Mouse (Mus musculus) embryonic fibroblast, embryonic 13.5 days (primary cell): ENCODE data around the gene Ddx19b. TPM values are rescaled to one million over a fixed set of nuclear protein-coding genes. Genes with fewer than 3 reads are reported as not detected.
"Not testable (repeated sequence)": the region's sequence is repeated elsewhere in the genome, so short reads cannot be mapped to it uniquely, and the experiment has no call there.

Experiments
- H3K27ac ChIP-seq: 2 replicates; pipeline ENCODE4 v1.5.1; 2012; ENCODE audit warnings: low read length, control low read depth, inconsistent platforms; ENCODE audit not compliant: insufficient read depth
- H3K4me1 ChIP-seq: 2 replicates; pipeline ENCODE4 v1.6.1; 2011; ENCODE audit warnings: low read length; ENCODE audit not compliant: control insufficient read depth, insufficient read depth
- H3K4me3 ChIP-seq: 2 replicates; pipeline ENCODE4 v1.5.1; 2011; ENCODE audit warnings: mild to moderate bottlenecking, control low read depth, low read length; ENCODE audit not compliant: insufficient read depth
- CTCF ChIP-seq: IDR thresholded peaks from 2 replicates; pipeline ENCODE4 v1.5.1; 2011; ENCODE audit warnings: mild to moderate bottlenecking, control low read depth, low read length, moderate library complexity, borderline replicate concordance; ENCODE audit not compliant: insufficient read depth
- POLR2A ChIP-seq: IDR thresholded peaks from 2 replicates; pipeline ENCODE4 v1.6.1; 2011; ENCODE audit warnings: low read depth, mild to moderate bottlenecking, control low read depth, low read length, moderate library complexity
- polyA plus RNA-seq: library from polyadenylated mRNA; stranded (reverse); fragments of >200 nt; gene quantifications from 2 replicates; pipeline ENCODE4 v1.2.4, GENCODE M21; 2011; ENCODE audit warnings: low read depth; ENCODE audit not compliant: missing spikeins, insufficient read length

The Ddx19b gene
- polyA plus RNA-seq, 1 experiment, result 7.8 TPM

DNA sequence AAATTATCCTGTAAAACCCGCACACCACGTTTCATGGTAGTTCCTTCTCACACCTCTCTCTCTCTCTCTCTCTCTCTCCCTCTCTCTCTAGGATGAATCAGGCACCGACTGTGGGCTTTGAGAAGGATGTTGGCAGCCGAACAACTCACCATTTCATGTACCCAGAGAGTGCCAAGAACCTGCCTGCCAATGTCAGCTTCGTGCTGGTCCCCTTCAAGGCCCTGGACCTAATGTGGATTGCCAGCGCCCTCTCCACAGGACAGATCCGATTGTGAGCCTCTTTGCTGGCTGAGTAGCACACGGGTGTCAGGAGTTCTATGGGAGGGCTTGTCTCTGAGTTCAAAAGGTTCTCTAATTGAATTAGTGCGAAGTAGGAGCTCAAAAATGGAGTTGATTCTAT lies 64.2 kb downstream of the Ddx19b start:
- Histone ChIP-seq H3K4me3 (no peak overlapping the region), H3K4me1 (peaks cover 12% of the 10 kb centered on the region), H3K27ac (no peak overlapping the region)
- TF ChIP-seq CTCF (no peak), POLR2A (no peak)

DNA sequence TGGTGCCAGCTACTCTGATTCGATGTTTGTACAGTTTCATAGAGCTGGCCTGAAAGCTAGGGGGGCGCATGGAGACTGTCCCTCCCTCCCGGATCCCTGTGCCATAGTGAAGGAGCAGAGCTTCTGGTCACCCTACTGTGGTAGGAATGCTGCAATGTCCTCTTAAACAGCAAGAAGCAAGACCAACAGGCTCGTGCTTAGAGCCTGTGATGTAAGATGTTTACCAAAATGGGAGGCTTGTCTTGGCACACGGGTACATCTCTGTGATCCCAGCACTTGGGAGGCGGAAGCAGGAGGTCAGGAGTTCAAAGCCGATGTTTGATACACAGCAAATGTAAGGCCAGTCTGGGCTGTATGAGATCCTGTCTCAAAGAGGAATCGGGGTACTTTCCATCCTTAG lies 65.0 kb downstream of the Ddx19b start:
- Histone ChIP-seq H3K4me1 (peaks cover 12% of the 10 kb centered on the region), H3K27ac (no peak overlapping the region), H3K4me3 (no peak overlapping the region)
- TF ChIP-seq CTCF, result no peak
- TF ChIP-seq POLR2A, result no peak

DNA sequence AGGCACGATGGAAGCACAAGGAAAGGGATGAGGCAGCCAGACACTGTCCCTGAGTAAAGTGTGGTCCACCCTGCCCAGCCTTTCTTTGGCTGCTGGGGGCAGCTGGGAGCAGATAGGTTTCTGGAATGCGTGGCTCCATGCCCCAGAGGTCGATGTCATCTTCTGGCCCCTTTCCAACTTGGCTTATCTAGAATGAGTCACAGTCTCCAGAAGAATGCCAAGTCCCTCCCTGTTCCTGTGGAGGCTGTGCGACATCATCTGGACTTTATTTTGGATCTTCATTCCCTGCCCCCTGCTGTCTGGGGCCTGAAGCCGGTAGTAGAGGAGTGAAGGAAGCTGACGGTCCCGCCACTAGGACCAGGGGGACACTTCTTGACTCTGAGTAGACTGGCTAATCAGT lies 66.0 kb downstream of the Ddx19b start:
- TF ChIP-seq POLR2A, result no peak
- TF ChIP-seq CTCF, result no peak
- no peak overlapping the region for H3K27ac ChIP-seq
- peaks cover 12% of the 10 kb centered on the region for H3K4me1 ChIP-seq
- no peak overlapping the region for H3K4me3 ChIP-seq

- H3K4me1 ChIP-seq, result peaks cover 12% of the 10 kb centered on the region
- TF ChIP-seq POLR2A (no peak), CTCF (no peak)
- no peak overlapping the region; the same call in 1 of the 2 replicates for H3K27ac ChIP-seq
- H3K4me3 ChIP-seq, result no peak overlapping the region
Measured at GRCm38 (mm10) chr8:110964666-110965065, 66.9 kb downstream of the Ddx19b start.

DNA sequence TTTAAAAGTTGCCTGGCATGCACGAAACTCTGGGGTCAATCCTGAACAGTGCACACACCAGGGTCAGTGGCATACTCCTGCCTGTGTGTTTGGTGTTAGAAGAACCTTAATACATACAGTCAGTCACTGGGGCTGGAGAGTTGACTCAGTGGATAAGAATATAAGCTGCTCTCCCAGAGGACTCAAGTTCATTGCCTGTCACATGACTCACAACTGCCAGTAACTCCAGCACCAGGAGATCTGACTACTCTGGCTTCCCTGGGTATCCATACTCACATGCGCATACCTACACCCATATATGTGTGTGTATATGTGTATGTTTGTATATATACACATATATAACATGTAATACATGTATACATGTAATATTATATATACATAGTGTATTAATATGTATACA lies 68.5 kb downstream of the Ddx19b start:
- TF ChIP-seq CTCF (no peak), POLR2A (no peak)
- peak overlapping the region; percentile 50; the same call in 1 of the 2 replicates for H3K27ac ChIP-seq

GRCm38 (mm10) chr8:110959906-110960305 lies 71.6 kb downstream of the Ddx19b start:
- H3K4me3 ChIP-seq, result no peak overlapping the region
- peaks cover 4% of the 10 kb centered on the region for H3K4me1 ChIP-seq
- no peak overlapping the region for H3K27ac ChIP-seq
- TF ChIP-seq POLR2A (no peak), CTCF (no peak)

More for the DNA sequence above, 68.5 kb downstream of the Ddx19b start:
- Histone ChIP-seq H3K4me1 (peaks cover 12% of the 10 kb centered on the region), H3K4me3 (no peak overlapping the region)

DNA sequence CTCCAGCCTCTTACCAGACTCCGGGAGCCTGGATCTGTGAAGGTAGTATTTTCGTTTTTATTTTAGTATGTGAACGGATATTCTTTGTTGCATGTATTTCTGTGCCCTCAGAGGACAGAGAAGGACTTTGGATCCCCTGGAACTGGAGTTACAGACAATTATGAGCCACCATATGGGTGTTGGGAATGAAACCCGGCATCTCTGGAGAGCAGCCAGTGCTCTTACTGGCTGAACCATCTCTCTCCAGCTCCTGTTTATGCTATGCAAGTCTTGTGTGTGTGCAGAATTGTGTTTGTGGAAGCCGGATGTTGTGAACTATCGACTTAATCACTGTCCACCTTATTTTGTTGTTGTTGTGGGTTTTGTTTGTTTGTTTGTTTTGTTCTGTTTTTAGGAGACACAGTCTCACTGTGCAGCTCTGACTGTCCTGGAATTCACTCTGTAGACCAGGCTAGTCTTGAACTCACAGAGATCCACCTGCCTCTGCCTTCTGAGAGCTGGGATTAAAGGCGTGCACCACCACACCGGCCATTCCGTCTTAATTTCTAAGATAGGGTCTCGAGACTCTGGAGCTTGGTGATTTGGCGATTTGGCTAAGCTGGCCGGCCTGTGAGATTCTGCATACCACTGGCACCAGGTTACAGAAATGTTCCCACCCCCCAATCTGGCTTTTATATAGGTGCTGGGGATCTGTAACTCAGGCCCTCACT lies 72.3 kb downstream of the Ddx19b start:
- H3K4me1 ChIP-seq, result peaks cover 2% of the 10 kb centered on the region
- no peak overlapping the region for H3K4me3 ChIP-seq
- no peak for TF ChIP-seq CTCF
- TF ChIP-seq POLR2A, result no peak
- no peak overlapping the region for H3K27ac ChIP-seq

GRCm38 (mm10) chr8:110958553-110958952 lies 73.0 kb downstream of the Ddx19b start:
- H3K27ac ChIP-seq, H3K4me1 ChIP-seq, H3K4me3 ChIP-seq: not testable (repeated sequence)

GRCm38 (mm10) chr8:110958135-110958534 lies 73.4 kb downstream of the Ddx19b start:
- no peak overlapping the region for H3K27ac ChIP-seq
- TF ChIP-seq POLR2A (no peak), CTCF (no peak)
- H3K4me3 ChIP-seq, result no peak overlapping the region
- H3K4me1 ChIP-seq, result peaks cover 2% of the 10 kb centered on the region

DNA sequence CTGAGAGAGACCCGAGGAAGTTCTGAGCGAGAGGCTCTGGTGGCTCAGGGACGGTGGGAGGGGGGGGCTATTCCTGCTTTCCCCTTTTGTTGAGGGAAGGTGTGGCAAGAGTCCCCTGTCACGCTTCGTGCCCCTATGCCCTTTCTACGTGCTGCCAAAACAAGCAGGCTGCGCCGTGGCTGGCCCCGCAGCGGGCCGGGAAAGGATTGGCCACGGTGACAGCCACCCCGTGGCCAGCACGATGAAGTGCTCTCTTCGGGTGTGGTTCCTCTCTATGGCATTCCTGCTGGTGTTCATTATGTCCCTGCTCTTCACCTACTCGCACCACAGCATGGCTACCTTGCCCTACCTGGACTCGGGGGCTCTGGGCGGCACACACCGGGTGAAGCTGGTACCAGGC lies 74.1 kb downstream of the Ddx19b start:
- H3K4me3 ChIP-seq, result no peak overlapping the region
- H3K4me1 ChIP-seq, result no peaks in the 10 kb centered on the region; the same call in 1 of the 2 replicates
- TF ChIP-seq CTCF (no peak), POLR2A (no peak)

More for the DNA sequence above, 74.1 kb downstream of the Ddx19b start:
- no peak overlapping the region for H3K27ac ChIP-seq
